Mouse (Mus musculus) CH12.LX (cell line): Measurements from ENCODE around the gene Ctbp2. TPM values are rescaled to one million over a fixed set of nuclear protein-coding genes. Genes with fewer than 3 reads are reported as not detected.
A peak's percentile ranks its signal among the peaks of the same experiment; 100 is the strongest.

Source experiments
- DNase-seq: peaks from one replicate; pipeline ENCODE4 v3.0.0-alpha.2; 2013; ENCODE audit errors: extremely low read depth
- H3K27ac ChIP-seq: 2 replicates; pipeline ENCODE4 v1.5.1; 2012; ENCODE audit warnings: low read depth, mild to moderate bottlenecking, control low read depth, moderate library complexity; ENCODE audit not compliant: insufficient read depth
- H3K27me3 ChIP-seq: replicated peaks from 2 replicates; pipeline ENCODE3; 2012; ENCODE audit warnings: inconsistent platforms
- H3K36me3 ChIP-seq, 2 experiments: replicated peaks in 1 of 2; 2 replicates each; pipeline versions ENCODE3 to v1.6.1; 2012; ENCODE audit warnings: inconsistent platforms in 1 of 2, low read length in 1 of 2, mild to moderate bottlenecking in 1 of 2, mixed read lengths in 1 of 2, moderate library complexity in 1 of 2; ENCODE audit not compliant: control insufficient read depth in 1 of 2, insufficient read depth in 1 of 2
- H3K4me1 ChIP-seq, 2 experiments: 2 replicates each; pipeline ENCODE4 v1.6.1; 2012; ENCODE audit warnings: inconsistent platforms in 1 of 2, moderate library complexity in 1 of 2; ENCODE audit not compliant: insufficient read depth in 2 of 2, control insufficient read depth in 1 of 2
- H3K4me2 ChIP-seq: 2 replicates; pipeline ENCODE4 v1.6.1; 2012; ENCODE audit warnings: low read depth, mild to moderate bottlenecking, control low read depth; ENCODE audit not compliant: poor library complexity, insufficient read depth, severe bottlenecking
- H3K4me3 ChIP-seq, 3 experiments: fragments of 150-350 bp in 1 of 3; sonication (generic) in 1 of 3; replicated peaks in 1 of 3; 2 replicates each; pipeline versions ENCODE3 to v1.5.1; 2011 to 2012; ENCODE audit warnings: low read depth in 2 of 3, low read length in 2 of 3, mild to moderate bottlenecking in 2 of 3, moderate library complexity in 2 of 3, control low read depth in 1 of 3, improper control_type of control experiment in 1 of 3, inconsistent platforms in 1 of 3, mixed read lengths in 1 of 3; ENCODE audit not compliant: poor library complexity in 1 of 3
- H3K79me2 ChIP-seq: replicated peaks from 2 replicates; pipeline ENCODE4 v1.6.1; 2012; ENCODE audit warnings: mild to moderate bottlenecking, moderate library complexity; ENCODE audit not compliant: control insufficient read depth, poor library complexity, insufficient read depth, severe bottlenecking; ENCODE audit errors: extremely low read depth
- H3K9ac ChIP-seq: 2 replicates; pipeline ENCODE4 v1.6.1; 2012; ENCODE audit warnings: low read depth, mild to moderate bottlenecking, control low read depth, moderate library complexity; ENCODE audit not compliant: insufficient read depth
- H3K9me3 ChIP-seq: replicated peaks from 2 replicates; pipeline ENCODE3; 2012; ENCODE audit warnings: low read length, inconsistent platforms, mixed read lengths
- CHD1 ChIP-seq: IDR thresholded peaks from 2 replicates; pipeline ENCODE4 v1.6.1; 2012; ENCODE audit warnings: low read depth, low read length, improper control_type of control experiment, inconsistent platforms
- CHD2 ChIP-seq: IDR thresholded peaks from 2 replicates; pipeline ENCODE4 v1.6.1; 2011; ENCODE audit warnings: low read length, improper control_type of control experiment
- CTCF ChIP-seq, 2 experiments: IDR thresholded peaks in 1 of 2; conservative IDR thresholded peaks in 1 of 2; 2 replicates each; pipeline ENCODE4 v1.5.1; 2011 to 2012; ENCODE audit warnings: low read depth in 2 of 2, low read length in 2 of 2, improper control_type of control experiment in 1 of 2, inconsistent platforms in 1 of 2, mild to moderate bottlenecking in 1 of 2, moderate library complexity in 1 of 2
- ETS1 ChIP-seq: conservative IDR thresholded peaks from 2 replicates; pipeline ENCODE4 v1.6.1; 2012; ENCODE audit warnings: low read depth, mild to moderate bottlenecking, inconsistent platforms, low read length, improper control_type of control experiment, moderate library complexity
- HCFC1 ChIP-seq: IDR thresholded peaks from 2 replicates; pipeline ENCODE4 v1.6.1; 2012; ENCODE audit warnings: low read depth, mild to moderate bottlenecking, inconsistent platforms, low read length, improper control_type of control experiment
- JUND ChIP-seq: conservative IDR thresholded peaks from 2 replicates; pipeline ENCODE4 v1.6.1; 2011; ENCODE audit warnings: low read depth, low read length, improper control_type of control experiment
- MAFK ChIP-seq: IDR thresholded peaks from 2 replicates; pipeline ENCODE4 v1.6.1; 2011; ENCODE audit warnings: low read length, improper control_type of control experiment; ENCODE audit not compliant: insufficient replicate concordance
- MXI1 ChIP-seq: IDR thresholded peaks from 2 replicates; pipeline ENCODE4 v1.6.1; 2011; ENCODE audit warnings: mild to moderate bottlenecking, low read depth, low read length, improper control_type of control experiment
- NRF1 ChIP-seq: IDR thresholded peaks from 2 replicates; pipeline ENCODE4 v1.6.1; 2014; ENCODE audit warnings: low read depth, mild to moderate bottlenecking, inconsistent platforms, low read length, improper control_type of control experiment, moderate library complexity
- POLR2A ChIP-seq: IDR thresholded peaks from 2 replicates; pipeline ENCODE4 v1.6.1; 2011; ENCODE audit warnings: low read depth, mild to moderate bottlenecking, improper control_type of control experiment, low read length
- RCOR1 ChIP-seq: conservative IDR thresholded peaks from 2 replicates; pipeline ENCODE4 v1.6.1; 2012; ENCODE audit warnings: low read depth, mild to moderate bottlenecking, inconsistent platforms, low read length, improper control_type of control experiment
- SMC3 ChIP-seq: IDR thresholded peaks from 2 replicates; pipeline ENCODE4 v1.6.1; 2011; ENCODE audit warnings: low read depth, low read length, improper control_type of control experiment
- TBP ChIP-seq: conservative IDR thresholded peaks from 2 replicates; pipeline ENCODE4 v1.6.1; 2011; ENCODE audit warnings: low read depth, low read length, improper control_type of control experiment
- USF2 ChIP-seq: conservative IDR thresholded peaks from 2 replicates; pipeline ENCODE4 v1.6.1; 2011; ENCODE audit warnings: low read depth, low read length, improper control_type of control experiment
- ZC3H11A ChIP-seq: IDR thresholded peaks from 2 replicates; pipeline ENCODE4 v1.6.1; 2012; ENCODE audit warnings: low read depth, mild to moderate bottlenecking, inconsistent platforms, low read length, improper control_type of control experiment
- ZMIZ1 ChIP-seq: IDR thresholded peaks from 2 replicates; pipeline ENCODE4 v1.6.1; 2012; ENCODE audit warnings: low read depth, mild to moderate bottlenecking, inconsistent platforms, low read length, improper control_type of control experiment
- dilution Hi-C: fragments of 300-500 bp; cut with MboI; formaldehyde crosslinking; loops from 2 replicates; pipeline ENCODE4 v1.14.3; 2020; ENCODE audit warnings: low sequenced_read_pairs; ENCODE audit not compliant: extremely low pct_unique_long_range_greater_than_20kb, extremely low pct_ligation_motif_present
- in situ Hi-C: fragments of 300-500 bp; cut with MboI; formaldehyde crosslinking; loops from 3 replicates; pipeline ENCODE4 v1.14.3; 2019; ENCODE audit warnings: low sequenced_read_pairs, low pct_ligation_motif_present, low pct_unique_long_range_greater_than_20kb, mixed read lengths
- polyA plus RNA-seq: library from polyadenylated mRNA; unstranded; fragments of >175 nt; gene quantifications from 2 replicates; pipeline ENCODE4 v1.2.1, GENCODE M21; 2012; ENCODE audit warnings: low read depth; ENCODE audit not compliant: insufficient read length
- total RNA-seq, 2 experiments: library from RNA; depleted of rRNA; stranded (reverse); fragments of 300-350 nt in 1 of 2; fragments of >200 nt in 1 of 2; gene quantifications; 2 replicates each; pipeline ENCODE4 v1.2.3; 2012 to 2014

Gene Ctbp2
- total and polyA plus RNA-seq, 3 experiments = 0.59 to 1.1 (median 0.68) TPM

GRCm38 (mm10) chr7:133048085-133048630, 76.0 kb downstream of the Ctbp2 start:
- peaks cover 7 to 19% of the 10 kb centered on the region in 2 experiments for H3K4me1 ChIP-seq
- no peak overlapping the region for H3K27ac ChIP-seq
- in situ Hi-C loops = loop anchor here (25.0 kb wide), 1 partner anchor 564 kb away; the partner anchor contains the start of gene Tex36
- H3K4me2 ChIP-seq = no peak overlapping the region
- H3K9ac ChIP-seq = no peak overlapping the region
- peaks cover 44% of the 10 kb centered on the region for H3K27me3 ChIP-seq
- peak; percentile 10 for DNase-seq
- no peak for TF ChIP-seq SMC3
- no peak for TF ChIP-seq POLR2A
- no peak for TF ChIP-seq MXI1
- no peak for TF ChIP-seq JUND
- TF ChIP-seq ETS1 = no peak
- no peak for TF ChIP-seq RCOR1
- TF ChIP-seq ZMIZ1 = no peak
- TF ChIP-seq CHD2 = no peak
- no peak for TF ChIP-seq USF2
- TF ChIP-seq CTCF (conservative IDR thresholded peaks at IDR 0.05 in 1 of 2, IDR thresholded peaks at IDR 0.05 in 1 of 2; ENCODE audit: low read depth in 2 of 2, low read length in 2 of 2) = no peak
- TF ChIP-seq NRF1 = no peak
- no peak for TF ChIP-seq TBP
- no peaks in the 10 kb centered on the region for H3K79me2 ChIP-seq
- H3K9me3 ChIP-seq = no peaks in the 10 kb centered on the region
- H3K36me3 ChIP-seq = no peaks in the 10 kb centered on the region
- dilution Hi-C loops = no loop called here
- no peak overlapping the region for H3K4me3 ChIP-seq

GRCm38 (mm10) chr7:133047287-133047686, 76.9 kb downstream of the Ctbp2 start:
- Histone ChIP-seq H3K9ac (no peak overlapping the region), H3K79me2 (no peaks in the 10 kb centered on the region), H3K36me3 (no peaks in the 10 kb centered on the region), H3K4me3 (no peak overlapping the region), H3K4me1 (peaks cover 2 to 12% of the 10 kb centered on the region in 2 experiments; a peak in 2 of 4 replicates), H3K27ac (no peak overlapping the region), H3K9me3 (no peaks in the 10 kb centered on the region), H3K4me2 (no peak overlapping the region), H3K27me3 (peaks cover 50% of the 10 kb centered on the region)
- DNase-seq = no peak
- in situ Hi-C loops (loop anchor here (25.0 kb wide), 1 partner anchor 565 kb away; the partner anchor contains the start of gene Tex36), dilution Hi-C loops (no loop called here)
- TF ChIP-seq RCOR1 (no peak), CHD1 (no peak), HCFC1 (no peak), ZC3H11A (no peak), USF2 (no peak), CTCF (conservative IDR thresholded peaks at IDR 0.05 in 1 of 2, IDR thresholded peaks at IDR 0.05 in 1 of 2; ENCODE audit: low read depth in 2 of 2, low read length in 2 of 2) (0 out of 4 replicates have a peak, but pooled peaks of 1 of the 2 experiments have one; percentile 6), CHD2 (no peak), MAFK (no peak)
